Mouse (Mus musculus): Measurements from ENCODE around the gene Snd1. TPM values are rescaled to one million over a fixed set of nuclear protein-coding genes. Genes with fewer than 3 reads are reported as not detected.

Snd1 gene
- total and polyA plus RNA-seq, 3 experiments: 83.7 to 377 (median 210) TPM

GRCm38 (mm10) chr6:28791183-28791582 lies 316.2 kb downstream of the Snd1 start:
- H3K9me3 ChIP-seq (replicated peaks; ENCODE audit: low read length): no peaks in the 10 kb centered on the region
- no peak for DNase-seq (ENCODE audit: extremely low read depth)
- H3K27me3 ChIP-seq (replicated peaks): no peaks in the 10 kb centered on the region
- peaks cover 37 to 92% of the 10 kb centered on the region in 2 experiments for H3K36me3 ChIP-seq (replicated peaks in 1 of 2; ENCODE audit: control insufficient read depth in 1 of 2, insufficient read depth in 1 of 2, low read length in 1 of 2)
- no peak overlapping the region for H3K9ac ChIP-seq (ENCODE audit: insufficient read depth, low read depth)
- TF ChIP-seq POLR2A (IDR thresholded peaks at IDR 0.05; ENCODE audit: low read depth, low read length): no peak
- no peak for TF ChIP-seq ZC3H11A (IDR thresholded peaks at IDR 0.05; ENCODE audit: low read depth, low read length)
- no peak for TF ChIP-seq TCF12 (IDR thresholded peaks at IDR 0.05; ENCODE audit: low read depth, low read length)
- TF ChIP-seq NRF1 (IDR thresholded peaks at IDR 0.05; ENCODE audit: low read depth, low read length): no peak
- dilution Hi-C loops (cut with MboI; ENCODE audit: extremely low pct_ligation_motif_present, extremely low pct_unique_long_range_greater_than_20kb, low sequenced_read_pairs) (no loop called here), in situ Hi-C loops (cut with MboI; ENCODE audit: low pct_ligation_motif_present, low pct_unique_long_range_greater_than_20kb, low sequenced_read_pairs) (no loop called here)
- H3K27ac ChIP-seq (ENCODE audit: insufficient read depth, low read depth): no peak overlapping the region
- no peaks in the 10 kb centered on the region for H3K4me1 ChIP-seq (ENCODE audit: control insufficient read depth in 1 of 2, insufficient read depth in 2 of 2)
- H3K4me2 ChIP-seq (ENCODE audit: insufficient read depth, low read depth, poor library complexity, severe bottlenecking): no peak overlapping the region
- H3K4me3 ChIP-seq (replicated peaks in 1 of 3; ENCODE audit: low read depth in 2 of 3, low read length in 2 of 3, poor library complexity in 1 of 3): no peak overlapping the region
- H3K79me2 ChIP-seq (replicated peaks; ENCODE audit: control insufficient read depth, extremely low read depth, insufficient read depth, poor library complexity, severe bottlenecking): no peaks in the 10 kb centered on the region

GRCm38 (mm10) chr6:28791809-28792208 lies 316.9 kb downstream of the Snd1 start:
- H3K27me3 ChIP-seq (replicated peaks): no peaks in the 10 kb centered on the region

GRCm38 (mm10) chr6:28795380-28795779 lies 320.4 kb downstream of the Snd1 start:
- H3K4me1 ChIP-seq (ENCODE audit: control insufficient read depth in 1 of 2, insufficient read depth in 2 of 2): no peaks in the 10 kb centered on the region

More at GRCm38 (mm10) chr6:28791809-28792208, 316.9 kb downstream of the Snd1 start:
- H3K4me3 ChIP-seq (replicated peaks in 1 of 3; ENCODE audit: low read depth in 2 of 3, low read length in 2 of 3, poor library complexity in 1 of 3): no peak overlapping the region
- H3K9ac ChIP-seq (ENCODE audit: insufficient read depth, low read depth): no peak overlapping the region
- no peaks in the 10 kb centered on the region for H3K9me3 ChIP-seq (replicated peaks; ENCODE audit: low read length)
- dilution Hi-C loops (cut with MboI; ENCODE audit: extremely low pct_ligation_motif_present, extremely low pct_unique_long_range_greater_than_20kb, low sequenced_read_pairs) (no loop called here), in situ Hi-C loops (cut with MboI; ENCODE audit: low pct_ligation_motif_present, low pct_unique_long_range_greater_than_20kb, low sequenced_read_pairs) (no loop called here)
- H3K36me3 ChIP-seq (replicated peaks in 1 of 2; ENCODE audit: control insufficient read depth in 1 of 2, insufficient read depth in 1 of 2, low read length in 1 of 2): peaks cover 44 to 92% of the 10 kb centered on the region in 2 experiments
- no peaks in the 10 kb centered on the region for H3K79me2 ChIP-seq (replicated peaks; ENCODE audit: control insufficient read depth, extremely low read depth, insufficient read depth, poor library complexity, severe bottlenecking)
- DNase-seq (ENCODE audit: extremely low read depth): no peak
- no peak for TF ChIP-seq MEF2A (IDR thresholded peaks at IDR 0.05; ENCODE audit: borderline replicate concordance, low read depth, low read length)
- no peak for TF ChIP-seq PAX5 (IDR thresholded peaks at IDR 0.05; ENCODE audit: low read length)
- no peak for TF ChIP-seq ZNF384 (IDR thresholded peaks at IDR 0.05; ENCODE audit: low read depth, low read length)
- no peak for TF ChIP-seq E2F4 (IDR thresholded peaks at IDR 0.05; ENCODE audit: insufficient replicate concordance, low read depth, low read length)
- no peak for TF ChIP-seq SMC3 (IDR thresholded peaks at IDR 0.05; ENCODE audit: low read depth, low read length)
- no peak for TF ChIP-seq POLR2A (IDR thresholded peaks at IDR 0.05; ENCODE audit: low read depth, low read length)
- no peak for TF ChIP-seq EP300 (IDR thresholded peaks at IDR 0.05; ENCODE audit: low read length)
- no peak for TF ChIP-seq USF1 (IDR thresholded peaks at IDR 0.05; ENCODE audit: low read depth, low read length)
- TF ChIP-seq MYC (IDR thresholded peaks at IDR 0.05; ENCODE audit: low read depth, low read length): no peak
- TF ChIP-seq GABPA (IDR thresholded peaks at IDR 0.05; ENCODE audit: insufficient replicate concordance, low read depth, low read length): no peak
- no peak for TF ChIP-seq TBP (conservative IDR thresholded peaks at IDR 0.05; ENCODE audit: low read depth, low read length)
- no peak for TF ChIP-seq ZMIZ1 (IDR thresholded peaks at IDR 0.05; ENCODE audit: low read depth, low read length)
- H3K27ac ChIP-seq (ENCODE audit: insufficient read depth, low read depth): no peak overlapping the region
- H3K4me2 ChIP-seq (ENCODE audit: insufficient read depth, low read depth, poor library complexity, severe bottlenecking): no peak overlapping the region
- no peaks in the 10 kb centered on the region for H3K4me1 ChIP-seq (ENCODE audit: control insufficient read depth in 1 of 2, insufficient read depth in 2 of 2)

More at GRCm38 (mm10) chr6:28795380-28795779, 320.4 kb downstream of the Snd1 start:
- DNase-seq (ENCODE audit: extremely low read depth): no peak
- Histone ChIP-seq H3K36me3 (replicated peaks in 1 of 2; ENCODE audit: control insufficient read depth in 1 of 2, insufficient read depth in 1 of 2, low read length in 1 of 2) (peaks cover 52 to 93% of the 10 kb centered on the region in 2 experiments), H3K4me2 (ENCODE audit: insufficient read depth, low read depth, poor library complexity, severe bottlenecking) (no peak overlapping the region), H3K27ac (ENCODE audit: insufficient read depth, low read depth) (no peak overlapping the region), H3K27me3 (replicated peaks) (no peaks in the 10 kb centered on the region), H3K79me2 (replicated peaks; ENCODE audit: control insufficient read depth, extremely low read depth, insufficient read depth, poor library complexity, severe bottlenecking) (no peaks in the 10 kb centered on the region), H3K9me3 (replicated peaks; ENCODE audit: low read length) (no peaks in the 10 kb centered on the region), H3K4me3 (replicated peaks in 1 of 3; ENCODE audit: low read depth in 2 of 3, low read length in 2 of 3, poor library complexity in 1 of 3) (no peak overlapping the region), H3K9ac (ENCODE audit: insufficient read depth, low read depth) (no peak overlapping the region)
- TF ChIP-seq SIN3A (IDR thresholded peaks at IDR 0.05; ENCODE audit: low read length) (no peak), CHD2 (IDR thresholded peaks at IDR 0.05; ENCODE audit: low read length) (no peak), ELF1 (IDR thresholded peaks at IDR 0.05; ENCODE audit: low read depth, low read length) (no peak), CHD1 (IDR thresholded peaks at IDR 0.05; ENCODE audit: low read depth, low read length) (no peak), MEF2A (IDR thresholded peaks at IDR 0.05; ENCODE audit: borderline replicate concordance, low read depth, low read length) (no peak), USF1 (IDR thresholded peaks at IDR 0.05; ENCODE audit: low read depth, low read length) (no peak), TCF12 (IDR thresholded peaks at IDR 0.05; ENCODE audit: low read depth, low read length) (no peak), MXI1 (IDR thresholded peaks at IDR 0.05; ENCODE audit: low read depth, low read length) (no peak), JUND (conservative IDR thresholded peaks at IDR 0.05; ENCODE audit: low read depth, low read length) (no peak), E2F4 (IDR thresholded peaks at IDR 0.05; ENCODE audit: insufficient replicate concordance, low read depth, low read length) (no peak), ZMIZ1 (IDR thresholded peaks at IDR 0.05; ENCODE audit: low read depth, low read length) (no peak), ETS1 (conservative IDR thresholded peaks at IDR 0.05; ENCODE audit: low read depth, low read length) (no peak), TBP (conservative IDR thresholded peaks at IDR 0.05; ENCODE audit: low read depth, low read length) (no peak), NELFE (IDR thresholded peaks at IDR 0.05; ENCODE audit: low read depth, low read length) (no peak), IRF4 (IDR thresholded peaks at IDR 0.05; ENCODE audit: low read depth, low read length) (no peak), PAX5 (IDR thresholded peaks at IDR 0.05; ENCODE audit: low read length) (no peak), HCFC1 (IDR thresholded peaks at IDR 0.05; ENCODE audit: low read depth, low read length) (no peak)
- dilution Hi-C loops (cut with MboI; ENCODE audit: extremely low pct_ligation_motif_present, extremely low pct_unique_long_range_greater_than_20kb, low sequenced_read_pairs): no loop called here
- in situ Hi-C loops (cut with MboI; ENCODE audit: low pct_ligation_motif_present, low pct_unique_long_range_greater_than_20kb, low sequenced_read_pairs): no loop called here
